Mouse (Mus musculus) CD4-positive, CD25-positive, alpha-beta regulatory T cell, adult 9 weeks (primary cell): ENCODE data around the gene Nrxn2. TPM values are rescaled to one million over a fixed set of nuclear protein-coding genes. Genes with fewer than 3 reads are reported as not detected.

Experiments used
- polyA plus RNA-seq: library from polyadenylated mRNA; unstranded; fragments of 100-300 nt; shearing (Covaris generic); gene quantifications from one replicate; pipeline ENCODE4 v1.2.1, GENCODE M21; 2017

Nrxn2 gene
- not detected for polyA plus RNA-seq

DNA sequence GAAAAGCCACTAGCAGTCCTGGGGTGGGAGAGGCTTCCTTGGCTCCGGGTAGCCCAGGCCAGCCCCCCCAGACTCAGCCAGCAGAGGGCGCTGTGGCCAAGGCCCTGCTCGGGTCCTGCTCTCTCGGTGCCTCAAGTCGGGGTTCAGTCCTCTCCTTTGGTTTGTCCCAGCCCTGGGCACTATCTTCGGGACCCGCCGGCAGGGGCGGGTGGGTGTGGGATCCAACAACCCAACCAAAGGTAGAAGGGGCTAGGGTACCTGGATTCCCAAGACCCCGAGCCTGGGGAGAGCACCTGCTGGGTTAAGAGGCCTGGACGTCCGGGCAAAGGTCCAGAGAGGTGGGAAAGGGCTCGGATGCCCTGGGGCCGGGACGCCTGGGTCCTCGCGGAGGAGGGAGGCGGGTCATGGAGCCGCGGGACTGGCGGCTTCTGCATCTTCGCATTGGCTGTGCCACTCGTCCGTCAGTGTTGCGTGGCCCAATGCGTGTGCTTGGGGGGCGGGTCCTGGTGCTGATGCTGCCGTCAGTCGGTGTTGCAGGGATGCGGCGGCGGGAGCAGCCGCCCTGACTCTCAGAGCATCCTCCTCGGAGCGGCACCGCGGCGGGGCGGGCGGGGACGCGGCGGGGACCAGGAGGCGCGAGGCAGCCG, at the start of gene Nrxn2:
Gene Nrxn2, plus strand, starts transcription at position 499 of the 647 bp plus-strand sequence.

DNA sequence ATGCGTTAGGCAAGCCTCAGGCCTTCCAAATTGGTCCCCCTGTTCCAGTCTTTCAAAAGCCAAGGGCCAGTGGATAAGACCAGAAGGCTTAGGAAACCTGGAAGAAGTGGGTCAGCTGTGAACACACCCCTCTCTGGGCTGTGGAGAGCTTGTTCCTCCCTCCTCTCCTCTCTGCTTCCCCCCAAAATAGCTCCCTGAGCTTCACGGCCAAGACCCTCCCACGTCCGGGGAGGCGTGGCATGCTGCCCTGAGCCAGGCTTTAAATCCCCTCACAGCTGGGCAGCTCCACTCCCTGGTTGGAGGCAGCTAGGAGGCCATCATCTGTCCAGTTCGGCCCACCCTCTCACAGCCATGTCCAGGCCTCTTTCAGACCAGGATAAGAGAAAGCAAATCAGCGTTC, 34.4 kb upstream of the Nrxn2 start, which contains the start of gene Pygm:
Gene Pygm, plus strand, starts transcription at position 272 of the 400 bp plus-strand sequence.

DNA sequence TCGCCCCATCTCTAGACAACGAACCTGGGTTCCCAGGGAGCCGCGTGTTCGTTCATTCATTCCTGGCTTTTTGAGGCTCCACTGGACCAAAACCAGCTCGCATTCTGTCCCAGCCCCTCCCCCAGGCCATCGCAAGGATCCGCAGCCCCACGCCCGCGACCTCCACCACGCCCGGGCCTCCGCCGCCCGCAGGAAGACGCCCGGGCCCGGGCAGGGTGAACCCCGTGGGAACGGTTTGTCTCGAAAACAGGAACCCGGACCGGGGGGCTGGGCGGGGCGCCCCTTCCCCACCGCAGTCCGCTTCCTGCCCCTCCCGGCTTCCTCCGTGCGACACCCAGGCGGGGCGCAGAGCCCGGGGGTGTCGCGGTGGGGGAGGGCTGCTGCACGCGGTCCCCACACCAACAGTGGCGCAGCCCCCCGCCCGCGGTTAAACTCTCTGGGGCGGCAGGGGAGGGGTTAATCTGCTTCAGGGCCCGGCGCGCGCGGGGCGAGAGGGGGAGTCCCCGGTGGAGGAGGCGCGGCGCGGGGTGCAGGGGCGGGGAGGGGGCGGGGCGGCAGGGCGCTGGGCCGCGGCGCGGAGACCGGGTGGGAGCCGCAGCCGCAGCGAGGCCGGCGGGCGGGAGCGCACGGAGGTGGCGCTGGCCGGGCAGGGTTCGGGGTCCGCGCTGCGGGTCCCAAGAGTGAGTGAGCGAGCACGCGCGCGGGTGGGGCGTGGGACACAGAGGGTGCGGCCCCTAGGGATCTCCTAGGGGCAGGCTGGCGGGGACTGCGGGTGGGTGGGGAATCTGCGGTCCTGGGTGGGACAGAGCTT, 19.0 kb upstream of the Nrxn2 start, which contains the start of gene Rasgrp2:
Gene Rasgrp2, plus strand, starts transcription at position 56 of the 811 bp plus-strand sequence.

DNA sequence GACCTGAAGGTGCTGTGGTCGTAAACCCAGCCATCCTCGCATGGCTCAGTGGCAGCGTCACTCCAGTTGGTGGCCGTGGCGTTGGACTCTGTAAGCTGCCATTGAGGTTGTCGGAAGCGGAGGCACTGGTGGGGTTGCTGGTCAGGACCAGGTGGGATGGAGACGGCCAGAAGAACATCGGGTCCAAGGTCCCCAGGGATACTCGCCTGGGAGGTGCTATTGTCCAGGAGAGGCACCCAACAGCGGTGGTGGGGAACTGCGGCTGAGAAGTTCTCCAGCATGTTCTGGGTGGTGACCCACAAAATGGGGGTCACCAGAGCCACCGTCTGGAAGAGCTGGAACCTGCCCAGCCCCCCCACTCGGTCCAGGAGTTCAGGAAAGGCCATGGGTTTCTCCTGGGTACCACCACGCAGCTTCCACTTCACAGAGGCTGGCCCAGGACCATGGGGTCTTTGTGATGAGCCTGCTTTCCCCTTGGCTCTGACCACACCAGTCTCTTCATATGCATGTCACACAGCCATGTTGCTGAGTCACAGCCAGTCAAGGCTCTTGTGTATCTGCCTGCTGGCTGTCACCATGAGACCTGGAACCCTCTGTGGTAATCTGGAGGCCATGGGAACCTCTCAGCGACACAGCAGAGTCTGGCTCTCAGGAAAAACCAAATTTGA, 124.0 kb downstream of the Nrxn2 start, which contains the start of gene Slc22a12:
Gene Slc22a12, minus strand, starts transcription at position 666 of the 668 bp plus-strand sequence.

Other genes with a start within 250 kb of the Nrxn2 start
- gene Majin, start 234.3 kb upstream of the Nrxn2 start, polyA plus RNA-seq, result not detected
- not detected for gene Gpha2, start 192.4 kb upstream of the Nrxn2 start, polyA plus RNA-seq
- 6.7 TPM for gene Ppp2r5b, start 182.9 kb upstream of the Nrxn2 start, polyA plus RNA-seq
- gene Atg2a, start 177.1 kb upstream of the Nrxn2 start, polyA plus RNA-seq, result 42.5 TPM
- 8.5 TPM for gene Ehd1, start 142.0 kb upstream of the Nrxn2 start, polyA plus RNA-seq
- gene Cdc42bpg, start 112.3 kb upstream of the Nrxn2 start, polyA plus RNA-seq, result 0.10 TPM
- gene Men1, start 83.8 kb upstream of the Nrxn2 start, polyA plus RNA-seq, result 58.3 TPM
- 104 TPM for gene Map4k2, start 77.6 kb upstream of the Nrxn2 start, polyA plus RNA-seq
- gene Sf1, start 55.0 kb upstream of the Nrxn2 start, polyA plus RNA-seq, result 158 TPM
- 8.2 TPM for gene Pygm, start 34.3 kb upstream of the Nrxn2 start, polyA plus RNA-seq
- 112 TPM for gene Rasgrp2, start 19.4 kb upstream of the Nrxn2 start, polyA plus RNA-seq
- gene Slc22a12, start 124.3 kb downstream of the Nrxn2 start, polyA plus RNA-seq, result not detected